Mouse (Mus musculus) brain, embryonic 14.5 days (tissue): ENCODE measurements at regions not wholly inside any gene's neighbourhood (a gene's known extent, or its start where the extent isn't known, plus 50 kb on each side); places are given as distances from the start of the nearest gene placed in this dataset.

Source experiments
- DNase-seq: peaks from one replicate; pipeline ENCODE4 v3.0.0-alpha.2; 2011; ENCODE audit warnings: low read depth
- CTCF ChIP-seq: fragments of 200-500 bp; IDR thresholded peaks from 2 replicates; pipeline ENCODE4 v1.5.1; 2012; ENCODE audit warnings: inconsistent platforms, mild to moderate bottlenecking, moderate library complexity, borderline replicate concordance; ENCODE audit not compliant: insufficient read depth, insufficient read length; ENCODE audit errors: extremely low read depth
- POLR2A ChIP-seq: fragments of 200-500 bp; IDR thresholded peaks from 2 replicates; pipeline ENCODE4 v1.6.1; 2012; ENCODE audit warnings: mild to moderate bottlenecking, inconsistent platforms, borderline replicate concordance; ENCODE audit not compliant: poor library complexity, insufficient read depth, insufficient read length, severe bottlenecking; ENCODE audit errors: extremely low read depth

- no peak for DNase-seq
- TF ChIP-seq POLR2A: no peak
- no peak for TF ChIP-seq CTCF
Observed at GRCm38 (mm10) chr4:142761577-142761976, 451.2 kb downstream of the Prdm2 start.

- no peak for DNase-seq
- no peak for TF ChIP-seq POLR2A
- TF ChIP-seq CTCF: no peak
Observed at GRCm38 (mm10) chr4:142758102-142758501, 454.7 kb downstream of the Prdm2 start.

- TF ChIP-seq CTCF (no peak), POLR2A (no peak)
- no peak for DNase-seq
Observed at GRCm38 (mm10) chr4:142756332-142756731, 456.5 kb downstream of the Prdm2 start.

GRCm38 (mm10) chr4:142749918-142750317 lies 462.9 kb downstream of the Prdm2 start:
- no peak for TF ChIP-seq POLR2A
- TF ChIP-seq CTCF: no peak
- DNase-seq: peak; percentile 91

GRCm38 (mm10) chr4:142723554-142723907 lies 484.3 kb upstream of the Kazn start:
- TF ChIP-seq POLR2A: no peak
- TF ChIP-seq CTCF: no peak
- no peak for DNase-seq

GRCm38 (mm10) chr4:142722845-142723553 lies 483.8 kb upstream of the Kazn start:
- no peak for DNase-seq
- TF ChIP-seq CTCF (no peak), POLR2A (no peak)

GRCm38 (mm10) chr4:142701606-142702005 lies 462.4 kb upstream of the Kazn start:
- TF ChIP-seq POLR2A: no peak
- TF ChIP-seq CTCF: no peak

GRCm38 (mm10) chr4:142694926-142695325 lies 455.7 kb upstream of the Kazn start:
- TF ChIP-seq POLR2A (no peak), CTCF (no peak)
- DNase-seq: peak; percentile 39

More at GRCm38 (mm10) chr4:142701606-142702005, 462.4 kb upstream of the Kazn start:
- peak; percentile 19 for DNase-seq

- DNase-seq: no peak
- TF ChIP-seq POLR2A (no peak), CTCF (no peak)
Observed at GRCm38 (mm10) chr4:142688241-142688640, 449.0 kb upstream of the Kazn start.

- TF ChIP-seq CTCF: no peak
- DNase-seq: no peak
Observed at GRCm38 (mm10) chr4:142677426-142677825, 438.2 kb upstream of the Kazn start.

GRCm38 (mm10) chr4:142674641-142675465 lies 435.7 kb upstream of the Kazn start:
- TF ChIP-seq POLR2A (no peak), CTCF (no peak)
- DNase-seq: peak; percentile 33

GRCm38 (mm10) chr4:142671872-142672458 lies 432.8 kb upstream of the Kazn start:
- TF ChIP-seq POLR2A: no peak
- TF ChIP-seq CTCF: no peak
- DNase-seq: no peak

- no peak for DNase-seq
- TF ChIP-seq CTCF (no peak), POLR2A (no peak)
Observed at GRCm38 (mm10) chr4:142664781-142665180, 425.6 kb upstream of the Kazn start.
